Mouse (Mus musculus) ES-Bruce4 (cell line): Measurements from ENCODE around the gene Arhgap24. TPM values are rescaled to one million over a fixed set of nuclear protein-coding genes. Genes with fewer than 3 reads are reported as not detected.

ENCODE experiments used
- H3K27ac ChIP-seq: 2 replicates; pipeline ENCODE4 v1.5.1; 2012; ENCODE audit warnings: low read length, inconsistent platforms; ENCODE audit not compliant: insufficient read depth
- H3K27me3 ChIP-seq: 2 replicates; pipeline ENCODE4 v1.6.1; 2012; ENCODE audit warnings: mild to moderate bottlenecking, low read length, inconsistent platforms; ENCODE audit not compliant: control insufficient read depth, poor library complexity, insufficient read depth, severe bottlenecking
- H3K36me3 ChIP-seq: 2 replicates; pipeline ENCODE4 v1.6.1; 2012; ENCODE audit warnings: inconsistent platforms, mild to moderate bottlenecking, low read length, moderate library complexity; ENCODE audit not compliant: control insufficient read depth, poor library complexity, insufficient read depth, severe bottlenecking
- H3K4me1 ChIP-seq: one replicate; pipeline ENCODE4 v1.8.1; 2011; ENCODE audit warnings: low read length; ENCODE audit not compliant: control insufficient read depth, insufficient read depth
- H3K4me3 ChIP-seq: 2 replicates; pipeline ENCODE4 v1.5.1; 2011; ENCODE audit warnings: low read depth, mild to moderate bottlenecking, low read length
- H3K9ac ChIP-seq: 2 replicates; pipeline ENCODE4 v1.6.1; 2012; ENCODE audit warnings: low read depth, mild to moderate bottlenecking, inconsistent platforms; ENCODE audit not compliant: poor library complexity, severe bottlenecking
- H3K9me3 ChIP-seq: replicated peaks from 2 replicates; pipeline ENCODE4 v1.6.1; 2012; ENCODE audit warnings: mild to moderate bottlenecking, low read length, inconsistent platforms; ENCODE audit not compliant: control insufficient read depth, poor library complexity, insufficient read depth, severe bottlenecking
- CTCF ChIP-seq: IDR thresholded peaks from one replicate; pipeline ENCODE4 v1.8.1; 2011; ENCODE audit warnings: low read depth, low read length
- EP300 ChIP-seq: IDR thresholded peaks from 2 replicates; pipeline ENCODE4 v1.6.1; 2011; ENCODE audit warnings: low read depth, low read length; ENCODE audit not compliant: insufficient read depth
- POLR2A ChIP-seq: IDR thresholded peaks from one replicate; pipeline ENCODE4 v1.8.1; 2011; ENCODE audit warnings: low read length; ENCODE audit not compliant: insufficient read depth
- polyA plus RNA-seq: library from polyadenylated mRNA; stranded (reverse); fragments of >200 nt; gene quantifications from 2 replicates; pipeline ENCODE4 v1.2.4, GENCODE M21; 2011; ENCODE audit warnings: low read depth; ENCODE audit not compliant: missing spikeins, insufficient read depth, insufficient read length

Gene Arhgap24
- polyA plus RNA-seq, 1 experiment = 2.0 TPM

GRCm38 (mm10) chr5:102465372-102465771, 15.8 kb upstream of the Arhgap24 start:
- Histone ChIP-seq H3K9me3 (no peaks in the 10 kb centered on the region), H3K4me3 (no peak overlapping the region), H3K27ac (no peak overlapping the region), H3K4me1 (no peaks in the 10 kb centered on the region), H3K9ac (no peak overlapping the region), H3K36me3 (no peaks in the 10 kb centered on the region), H3K27me3 (no peaks in the 10 kb centered on the region; the same call in 1 of the 2 replicates)
- TF ChIP-seq CTCF (no peak), POLR2A (no peak), EP300 (no peak)

GRCm38 (mm10) chr5:102468292-102468691, 12.9 kb upstream of the Arhgap24 start:
- no peaks in the 10 kb centered on the region for H3K4me1 ChIP-seq
- TF ChIP-seq EP300 (no peak), POLR2A (no peak), CTCF (no peak)

GRCm38 (mm10) chr5:102470284-102470683, 10.9 kb upstream of the Arhgap24 start:
- H3K4me1 ChIP-seq = no peaks in the 10 kb centered on the region
- TF ChIP-seq CTCF (no peak), EP300 (no peak), POLR2A (no peak)
- H3K27ac ChIP-seq = no peak overlapping the region
- no peak overlapping the region for H3K9ac ChIP-seq
- no peaks in the 10 kb centered on the region for H3K27me3 ChIP-seq
- H3K36me3 ChIP-seq = no peaks in the 10 kb centered on the region
- H3K9me3 ChIP-seq = no peaks in the 10 kb centered on the region
- H3K4me3 ChIP-seq = no peak overlapping the region

More at GRCm38 (mm10) chr5:102468292-102468691, 12.9 kb upstream of the Arhgap24 start:
- no peaks in the 10 kb centered on the region; the same call in 1 of the 2 replicates for H3K27me3 ChIP-seq
- no peak overlapping the region for H3K4me3 ChIP-seq
- H3K27ac ChIP-seq = no peak overlapping the region
- H3K9ac ChIP-seq = no peak overlapping the region
- no peaks in the 10 kb centered on the region for H3K36me3 ChIP-seq
- H3K9me3 ChIP-seq = no peaks in the 10 kb centered on the region

GRCm38 (mm10) chr5:102478076-102478475, 3.1 kb upstream of the Arhgap24 start:
- no peaks in the 10 kb centered on the region for H3K9me3 ChIP-seq
- H3K4me1 ChIP-seq = no peaks in the 10 kb centered on the region
- no peak overlapping the region for H3K27ac ChIP-seq
- no peak overlapping the region for H3K4me3 ChIP-seq
- no peak for TF ChIP-seq EP300
- no peak for TF ChIP-seq POLR2A
- no peak for TF ChIP-seq CTCF
- H3K36me3 ChIP-seq = no peaks in the 10 kb centered on the region
- H3K9ac ChIP-seq = no peak overlapping the region
- H3K27me3 ChIP-seq = no peaks in the 10 kb centered on the region; the same call in 1 of the 2 replicates

- H3K27ac ChIP-seq = no peak overlapping the region
- TF ChIP-seq EP300 (no peak), POLR2A (no peak), CTCF (no peak)
- H3K9ac ChIP-seq = no peak overlapping the region
- H3K9me3 ChIP-seq = no peaks in the 10 kb centered on the region
- H3K27me3 ChIP-seq = no peaks in the 10 kb centered on the region; the same call in 1 of the 2 replicates
- H3K36me3 ChIP-seq = no peaks in the 10 kb centered on the region
- H3K4me3 ChIP-seq = no peak overlapping the region
- no peaks in the 10 kb centered on the region for H3K4me1 ChIP-seq
Measured at GRCm38 (mm10) chr5:102483285-102483975, 2.2 kb downstream of the Arhgap24 start.

- Histone ChIP-seq H3K9me3 (no peaks in the 10 kb centered on the region), H3K27me3 (no peaks in the 10 kb centered on the region), H3K4me3 (no peak overlapping the region), H3K9ac (no peak overlapping the region), H3K27ac (no peak overlapping the region), H3K36me3 (no peaks in the 10 kb centered on the region), H3K4me1 (no peaks in the 10 kb centered on the region)
- TF ChIP-seq POLR2A (no peak), EP300 (no peak), CTCF (no peak)
Measured at GRCm38 (mm10) chr5:102491554-102491953, 10.4 kb downstream of the Arhgap24 start.
